Mouse (Mus musculus): Measurements from ENCODE around the gene Col9a1. TPM values are rescaled to one million over a fixed set of nuclear protein-coding genes. Genes with fewer than 3 reads are reported as not detected.

Gene Col9a1
- total RNA-seq (2023): not detected

GRCm38 (mm10) chr1:24177224-24177851, at the start of gene Col9a1:
Col9a1 (plus strand) TSS chr1:24177610.

Other genes with a start within 250 kb of the Col9a1 start
- gene Sdhaf4, start 172.0 kb upstream of the Col9a1 start, total RNA-seq (2023): 1 to 10 TPM; 8.8 to 9.5 TPM
- gene Fam135a, start 77.3 kb upstream of the Col9a1 start, total RNA-seq (2023): 1 to 10 TPM; 1.4 to 3.0 TPM

Measured in neutrophil, adult 59 days (primary cell).